Mouse (Mus musculus) lung, adult 18-20 months (tissue): Measurements from ENCODE around the gene Myrip.
A peak's percentile ranks its signal among the peaks of the same experiment; 100 is the strongest.
"Not testable (repeated sequence)": the region's sequence is repeated elsewhere in the genome, so short reads cannot be mapped to it uniquely, and the experiment has no call there.

Experiments used
- DNase-seq, 2 experiments: peaks; one replicate each; pipeline ENCODE4 v3.0.0; 2022; ENCODE audit warnings: mixed read lengths in 2 of 2

Myrip gene

GRCm38 (mm10) chr9:120301213-120301612 lies at the start of gene Myrip:
Gene Myrip, plus strand, starts transcription at chr9:120301513.
- not testable (repeated sequence) for DNase-seq

GRCm38 (mm10) chr9:120259805-120260204 lies 41.5 kb upstream of the Myrip start:
- DNase-seq = no peak

DNA sequence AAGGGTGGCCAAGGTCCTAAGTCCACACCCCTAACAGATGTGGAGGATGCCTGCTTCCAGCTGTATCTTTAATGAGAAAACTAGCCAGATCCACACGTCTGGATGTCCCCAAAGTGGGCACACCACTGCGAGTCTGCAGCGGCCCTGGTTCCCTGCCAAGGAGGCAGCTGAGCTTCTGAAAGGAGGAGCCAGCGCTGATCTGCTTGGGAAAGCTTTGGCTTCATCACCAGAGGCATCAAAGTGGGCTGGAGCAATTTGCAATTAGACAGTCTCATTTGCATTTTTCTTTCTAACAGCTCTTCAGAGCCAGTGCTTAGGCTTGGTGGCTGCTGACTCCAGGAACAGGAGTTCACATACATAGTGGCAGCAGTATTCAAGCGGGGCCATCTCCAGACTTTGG lies 37.3 kb upstream of the Myrip start:
- no peak for DNase-seq

DNA sequence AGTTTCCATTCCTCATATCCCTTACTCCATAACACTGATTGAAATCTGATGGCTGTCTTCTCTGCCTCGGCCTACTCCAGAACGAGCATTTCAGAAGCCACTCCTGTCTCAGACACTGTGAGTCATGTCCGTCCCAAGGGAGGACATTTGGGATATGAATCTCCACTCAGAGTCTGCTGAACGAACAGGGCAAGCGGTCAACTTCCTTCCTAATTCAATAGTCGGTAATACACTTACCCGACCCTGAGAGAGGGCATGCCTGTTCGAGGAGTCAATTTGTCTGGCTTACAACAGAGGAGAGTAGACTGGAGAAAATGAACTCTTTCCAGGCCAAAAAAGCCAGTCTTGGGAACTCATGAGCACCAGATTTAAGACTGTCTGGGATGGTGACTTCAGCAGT lies 28.2 kb upstream of the Myrip start:
- DNase-seq = peak in 1 of 2 experiments; percentile 12

GRCm38 (mm10) chr9:120275226-120275625 lies 26.1 kb upstream of the Myrip start:
- no peak for DNase-seq

DNA sequence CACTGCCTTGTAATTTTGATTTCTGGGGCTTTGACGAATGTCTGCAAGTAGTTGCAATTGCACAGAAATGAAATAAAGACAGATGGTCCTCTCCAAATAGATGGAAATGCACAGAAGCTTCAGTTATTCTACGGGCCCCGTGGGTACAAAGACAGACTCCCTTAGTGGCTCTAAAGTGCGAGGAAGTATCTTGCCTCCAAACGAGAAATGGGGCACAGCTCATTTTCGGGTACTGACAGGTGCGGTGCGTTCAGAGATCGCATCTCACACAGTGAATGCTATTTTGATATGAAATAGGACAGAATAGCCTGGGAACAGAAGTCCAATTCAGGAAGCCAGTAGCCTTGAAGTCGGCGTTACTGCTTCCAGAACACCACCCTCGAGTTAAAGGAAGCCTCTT lies 20.2 kb upstream of the Myrip start:
- DNase-seq = no peak

DNA sequence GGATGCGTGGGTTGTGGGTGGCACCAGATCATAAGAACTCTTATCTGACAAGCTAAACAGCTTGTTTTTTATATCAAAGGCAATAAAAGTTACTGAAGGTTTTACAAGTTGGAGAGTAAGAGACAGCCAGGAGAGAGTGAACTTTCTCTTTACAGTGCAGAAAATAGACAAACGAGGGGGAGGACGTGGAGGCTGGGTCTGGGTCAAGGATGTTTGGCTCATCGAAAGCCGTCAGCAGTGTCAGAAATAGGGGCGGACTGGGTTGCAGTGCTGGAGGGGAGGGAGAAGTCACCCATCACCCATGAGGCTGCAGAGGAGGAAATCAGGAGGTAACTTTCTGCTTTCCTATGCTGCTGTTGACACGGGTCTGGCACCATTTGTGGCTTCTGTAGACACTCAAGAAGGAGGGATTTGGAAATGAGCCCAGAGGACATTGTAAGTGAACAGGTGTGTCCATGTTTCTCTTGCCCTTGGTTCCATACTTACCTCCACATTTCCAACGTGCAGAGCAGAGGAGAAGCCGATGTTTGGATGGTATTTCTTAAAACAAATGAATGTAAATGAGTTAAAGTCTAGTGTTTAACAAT lies 18.8 kb upstream of the Myrip start:
- DNase-seq = no peak

DNA sequence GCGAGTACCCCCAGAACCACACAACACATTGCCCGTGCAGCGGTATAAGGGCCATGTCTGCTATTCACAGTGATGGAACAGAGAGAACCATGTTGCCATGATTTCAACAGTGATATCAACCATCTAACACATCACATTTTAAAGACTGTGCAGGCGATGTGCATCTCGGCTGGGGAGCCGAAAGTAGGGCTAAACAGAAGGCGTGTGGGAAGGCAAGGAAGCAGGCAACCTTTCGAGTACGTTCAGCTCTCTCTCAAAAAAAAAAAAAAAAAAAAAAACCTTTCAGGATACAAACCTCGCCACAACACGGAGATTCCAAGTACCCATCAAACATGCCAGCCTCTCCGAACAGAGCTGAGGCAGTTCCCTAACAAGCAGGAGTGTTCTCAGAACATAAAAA lies 17.8 kb upstream of the Myrip start:
- no peak for DNase-seq

GRCm38 (mm10) chr9:120288011-120288410 lies 13.3 kb upstream of the Myrip start:
- no peak for DNase-seq

DNA sequence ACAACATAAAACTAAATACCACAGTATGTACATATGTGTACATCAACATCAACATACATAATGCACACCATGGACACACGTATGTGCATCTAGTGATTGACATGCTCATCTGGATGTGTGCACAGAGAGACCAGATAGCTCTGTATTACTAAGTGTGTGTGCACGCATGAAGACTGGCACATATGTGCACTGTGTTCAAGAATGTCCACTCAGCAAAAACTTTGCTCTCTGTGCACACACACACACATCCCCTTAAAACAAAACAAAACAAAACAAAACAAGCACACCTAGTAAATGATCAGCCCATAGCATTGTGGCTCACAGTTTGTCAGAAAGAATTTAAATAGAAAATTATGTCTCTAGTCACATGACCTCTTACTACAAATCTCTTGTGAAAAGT lies 10.9 kb upstream of the Myrip start:
- no peak for DNase-seq

GRCm38 (mm10) chr9:120292488-120292887 lies 8.8 kb upstream of the Myrip start:
- no peak for DNase-seq

GRCm38 (mm10) chr9:120295527-120295926 lies 5.8 kb upstream of the Myrip start:
- DNase-seq = no peak

GRCm38 (mm10) chr9:120296938-120297337 lies 4.4 kb upstream of the Myrip start:
- no peak for DNase-seq

DNA sequence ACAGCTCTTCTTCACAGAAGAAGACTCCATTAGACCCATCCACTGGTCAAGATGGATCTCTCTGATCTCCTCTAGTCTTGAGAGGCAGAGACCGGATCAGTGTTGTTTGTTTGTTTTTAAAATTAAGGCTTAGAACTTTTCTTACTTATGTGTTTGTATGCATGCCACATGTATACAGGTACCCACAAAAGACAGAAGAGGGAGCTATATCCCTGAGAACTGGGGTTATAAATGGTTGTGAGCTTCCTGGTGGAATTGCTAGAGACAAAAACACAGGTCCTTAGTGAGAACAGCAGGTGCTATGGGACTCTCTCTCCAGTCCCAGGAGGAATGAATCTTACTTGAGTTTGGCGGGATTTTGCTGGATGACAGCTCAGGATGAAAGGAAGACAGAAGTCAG lies 1.9 kb upstream of the Myrip start:
- no peak for DNase-seq

DNA sequence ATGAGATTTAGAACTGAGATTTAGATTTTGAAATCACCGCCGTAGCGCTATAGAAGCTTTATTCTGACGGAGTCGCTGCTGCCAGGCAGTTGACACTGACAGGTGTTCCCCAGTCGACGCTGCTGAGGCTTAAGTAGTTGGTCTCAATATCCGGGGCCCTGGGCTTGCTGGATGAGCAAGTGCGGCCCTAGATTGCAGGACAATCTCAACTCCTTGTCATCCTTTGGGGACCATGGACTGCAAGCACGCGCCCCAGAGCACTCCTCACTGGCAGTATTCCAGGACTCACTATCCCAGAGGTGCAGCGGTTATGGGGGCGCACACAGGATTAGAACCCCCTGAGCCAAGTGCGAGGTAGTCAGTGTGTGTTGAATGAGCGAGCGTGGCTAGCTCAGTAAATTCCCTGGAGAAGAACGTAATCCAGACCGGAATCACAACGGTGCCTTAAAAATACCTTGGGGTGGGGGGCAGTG lies 1.7 kb downstream of the Myrip start:
- DNase-seq = no peak

GRCm38 (mm10) chr9:120303453-120304299 lies 2.4 kb downstream of the Myrip start:
- DNase-seq = peak; percentile 42 to 58

DNA sequence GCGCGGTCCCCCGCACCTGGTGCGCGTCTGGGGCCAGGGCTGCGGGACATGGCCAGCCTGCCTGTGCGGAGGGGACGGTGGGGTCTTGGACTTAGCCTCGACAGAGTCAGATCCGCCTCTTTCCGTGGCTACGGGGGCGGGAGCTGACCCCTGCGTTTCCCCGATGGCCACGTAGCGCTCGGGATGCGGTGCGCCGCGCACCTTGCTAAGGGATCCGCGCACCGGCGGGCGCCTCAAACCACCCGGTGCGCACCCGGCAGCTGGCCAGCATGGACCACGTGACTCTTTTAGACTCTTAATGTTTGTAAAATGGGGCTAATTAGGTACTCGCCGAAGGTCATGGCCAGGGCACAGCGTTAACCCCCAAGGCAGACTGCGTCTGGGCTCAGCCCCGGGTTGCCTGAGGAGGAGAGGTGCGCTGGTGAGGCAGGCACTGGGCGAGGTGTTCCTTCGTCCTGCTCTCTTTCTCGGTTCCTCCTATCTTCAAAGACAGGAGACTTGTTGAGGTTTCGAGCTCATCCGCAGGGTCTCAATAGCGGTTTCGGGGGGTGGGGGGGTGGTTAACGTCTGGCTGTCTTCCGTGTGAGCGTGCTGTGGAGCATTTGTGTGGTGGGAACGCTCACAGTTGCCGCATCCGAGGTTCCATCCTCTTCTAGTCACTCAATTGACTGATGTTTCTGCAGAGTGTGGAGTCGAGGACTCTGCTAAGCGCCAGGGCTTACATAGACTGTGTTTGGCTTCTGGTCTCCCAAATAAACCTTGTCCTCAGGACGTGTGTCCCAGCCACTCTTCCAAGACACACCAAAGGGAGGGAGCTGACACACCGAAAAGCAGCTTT lies 3.2 kb downstream of the Myrip start:
- DNase-seq = peak in 1 of 2 experiments; percentile 5

- no peak for DNase-seq
Measured at GRCm38 (mm10) chr9:120315171-120315570, 13.9 kb downstream of the Myrip start.

DNA sequence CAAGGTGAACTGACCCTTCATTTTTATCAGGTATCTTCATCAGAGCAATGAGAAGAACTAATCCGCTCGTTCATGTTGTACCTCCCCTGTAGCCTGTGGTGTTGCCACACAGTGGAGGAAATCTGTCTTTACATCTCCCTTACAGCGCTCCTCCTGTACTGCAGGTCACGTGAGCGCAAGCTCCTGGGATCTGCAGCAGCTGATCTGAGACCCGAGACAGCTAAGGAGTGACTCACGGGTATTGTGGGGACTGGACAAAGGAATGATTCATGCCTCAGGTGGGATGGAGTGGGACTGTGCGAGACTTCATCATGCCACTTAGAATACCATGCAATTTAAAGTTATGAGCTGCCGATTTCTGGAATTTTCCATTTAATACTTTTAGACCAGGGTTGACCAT lies 17.8 kb downstream of the Myrip start:
- no peak for DNase-seq

- DNase-seq = no peak
Measured at GRCm38 (mm10) chr9:120320573-120320972, 19.3 kb downstream of the Myrip start.

- no peak for DNase-seq
Measured at GRCm38 (mm10) chr9:120322702-120323426, 21.6 kb downstream of the Myrip start.

GRCm38 (mm10) chr9:120331048-120331447 lies 29.7 kb downstream of the Myrip start:
- not testable (repeated sequence) for DNase-seq

- no peak for DNase-seq
Measured at GRCm38 (mm10) chr9:120338172-120338571, 36.9 kb downstream of the Myrip start.
